Mouse (Mus musculus) cerebral cortex, adult 2 months (tissue): ENCODE data around the gene Islr2.

Experiments used
- WGBS: fragments of 180-500 bp; shearing (Covaris S2); methylation state at CpG from one replicate; pipeline ENCODE4 v1.1.7; 2018; 5-methylcytosine and 5-hydroxymethylcytosine counted together

Islr2 gene

DNA sequence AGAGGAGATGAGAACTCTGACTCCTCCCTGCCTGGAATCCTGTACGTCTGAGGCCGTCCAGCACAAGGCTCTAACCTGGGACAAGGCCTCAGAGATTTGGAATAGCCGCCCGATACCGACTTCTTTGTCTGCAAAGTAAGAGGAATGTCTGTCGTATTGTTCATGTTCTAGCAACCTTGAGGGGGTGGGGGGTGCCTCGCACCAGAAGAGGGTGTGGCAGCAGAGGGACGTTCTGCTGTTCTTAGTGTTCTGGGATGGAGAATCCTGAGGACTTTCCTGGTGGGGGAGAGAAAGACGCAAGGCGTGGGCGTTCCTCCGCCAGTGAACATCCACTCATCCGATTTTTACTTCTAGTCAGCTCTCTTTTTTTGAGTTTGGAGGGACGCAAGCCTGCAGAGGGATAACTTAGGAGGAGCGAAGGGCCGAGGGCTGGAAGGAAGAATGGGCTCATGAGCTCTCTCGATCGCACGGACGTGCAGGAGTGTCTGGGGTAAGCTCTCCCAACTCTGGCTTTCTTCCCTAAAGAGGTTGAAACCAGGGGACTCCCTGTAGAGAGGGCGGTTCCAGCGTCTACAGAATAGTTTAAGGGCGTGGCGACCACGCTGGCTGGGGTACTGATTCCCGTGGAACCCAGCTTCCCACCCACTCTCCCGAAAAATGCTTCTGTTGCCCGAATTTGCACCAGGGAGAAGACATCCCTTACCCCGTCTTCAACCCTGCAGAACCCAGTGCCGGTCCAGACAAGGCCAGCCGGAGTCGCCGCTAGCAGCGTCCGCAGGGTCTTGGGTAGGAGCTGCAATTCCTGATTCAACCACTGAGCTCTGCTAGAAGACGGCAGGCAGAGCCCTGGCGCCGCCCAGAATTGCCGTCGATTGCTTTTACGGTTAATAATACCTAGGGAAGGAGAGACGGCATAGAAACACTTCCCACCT, at the start of gene Islr2, which contains the start of gene Islr:
Gene Islr2 (minus strand): TSS at position 804 of the 932 bp plus-strand sequence.
Gene Islr (minus strand): TSS at position 791 of the 932 bp plus-strand sequence.
- WGBS, result 11% methylated on average over 42 of the region's 42 CpGs

DNA sequence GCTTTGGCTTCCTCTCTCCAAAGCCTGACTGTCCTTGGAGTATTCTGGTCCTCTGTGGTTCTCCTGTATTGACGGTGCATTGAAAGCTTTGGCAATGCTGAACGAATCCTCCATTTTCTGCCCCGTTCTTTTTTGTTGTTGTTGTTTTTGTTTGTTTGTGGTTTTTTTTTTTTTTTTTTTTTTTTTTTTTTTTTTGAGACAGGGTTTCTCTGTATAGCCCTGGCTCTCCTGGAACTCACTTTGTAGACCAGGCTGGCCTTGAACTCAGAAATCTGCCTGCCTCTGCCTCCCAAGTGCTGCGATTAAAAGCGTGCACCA, 49.6 kb upstream of the Islr2 start:
- 48% methylated on average over 5 of the region's 5 CpGs for WGBS

DNA sequence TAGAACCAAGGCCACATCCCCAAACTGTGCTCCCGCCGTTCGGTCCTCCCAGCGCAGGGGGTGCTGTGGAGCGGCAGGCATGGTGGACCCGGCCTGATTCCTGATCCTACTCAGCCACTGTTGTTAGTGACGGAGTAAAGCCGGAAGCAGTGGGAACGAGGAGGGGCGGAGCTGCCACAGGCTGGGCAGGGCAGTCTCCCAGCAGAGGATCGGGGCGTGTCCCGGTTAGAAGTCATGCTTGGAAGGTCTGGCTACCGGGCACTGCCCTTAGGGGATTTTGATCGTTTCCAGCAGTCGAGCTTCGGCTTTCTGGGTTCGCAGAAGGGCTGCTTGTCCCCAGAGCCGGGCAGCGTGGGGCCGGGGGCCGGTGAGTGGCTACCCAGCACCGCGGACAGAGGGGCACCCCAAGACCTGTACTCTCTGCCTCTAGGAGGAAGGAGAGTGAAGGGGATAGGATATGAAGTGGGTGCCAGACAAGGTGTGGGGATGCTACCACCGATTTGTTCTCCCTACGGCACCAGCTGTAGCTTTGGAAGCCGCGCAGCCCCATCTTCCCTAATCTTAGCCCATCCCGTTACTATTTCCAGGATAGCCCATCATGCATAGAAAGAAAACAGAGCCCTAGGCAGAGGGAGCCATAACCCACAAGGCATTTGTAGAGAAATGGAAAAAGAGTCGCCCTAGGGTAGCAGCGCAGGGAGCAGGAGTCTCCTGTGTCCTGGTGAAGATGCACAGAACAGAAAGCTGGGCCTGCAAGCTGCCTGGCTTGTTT, 49.1 kb upstream of the Islr2 start, which contains the start of gene Stoml1:
Gene Stoml1 (plus strand): TSS at position 132 of the 772 bp plus-strand sequence.
- WGBS, result under 1% methylated on average over 31 of the region's 31 CpGs

DNA sequence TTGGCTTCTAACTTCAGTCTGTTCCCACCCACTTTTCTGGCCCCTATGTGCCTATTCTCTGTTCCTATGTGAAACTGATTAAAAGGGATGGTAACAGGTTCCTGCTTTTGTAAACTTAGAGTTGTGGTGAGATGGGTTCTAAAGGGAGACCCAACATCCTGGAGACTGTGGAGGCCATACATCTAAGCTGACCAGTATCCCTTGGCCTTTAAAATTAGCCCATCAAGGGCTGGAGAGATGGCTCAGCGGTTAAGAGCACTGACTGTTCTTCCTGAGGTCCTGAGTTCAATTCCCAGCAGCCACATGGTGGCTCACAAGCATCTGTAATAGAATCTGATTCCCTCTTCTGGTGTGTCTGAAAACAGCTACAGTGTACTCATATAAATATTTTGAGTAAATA, 46.6 kb upstream of the Islr2 start:
- 91% methylated on average over 1 of the region's 1 CpGs for WGBS

DNA sequence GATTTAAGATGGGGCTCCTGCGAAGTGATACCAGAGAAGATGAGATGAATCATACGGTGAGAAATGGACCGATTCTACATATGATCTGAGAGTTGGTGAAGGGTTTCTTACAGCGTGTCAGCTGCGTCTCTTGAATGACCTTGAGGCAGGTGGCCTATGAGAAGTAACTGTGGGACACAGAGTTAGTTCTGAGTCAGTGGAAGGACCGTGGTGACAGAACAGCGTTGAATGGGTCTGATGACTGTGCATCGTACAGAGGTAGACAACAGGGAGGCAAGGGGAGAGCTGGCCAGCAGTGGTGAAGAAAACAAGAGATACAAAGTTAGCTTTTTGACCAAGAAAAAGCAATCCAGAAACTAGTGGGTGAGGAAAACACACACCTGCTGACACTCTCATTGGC, 46.2 kb upstream of the Islr2 start:
- whole genome bisulfite sequencing, result 77% methylated on average over 8 of the region's 8 CpGs

DNA sequence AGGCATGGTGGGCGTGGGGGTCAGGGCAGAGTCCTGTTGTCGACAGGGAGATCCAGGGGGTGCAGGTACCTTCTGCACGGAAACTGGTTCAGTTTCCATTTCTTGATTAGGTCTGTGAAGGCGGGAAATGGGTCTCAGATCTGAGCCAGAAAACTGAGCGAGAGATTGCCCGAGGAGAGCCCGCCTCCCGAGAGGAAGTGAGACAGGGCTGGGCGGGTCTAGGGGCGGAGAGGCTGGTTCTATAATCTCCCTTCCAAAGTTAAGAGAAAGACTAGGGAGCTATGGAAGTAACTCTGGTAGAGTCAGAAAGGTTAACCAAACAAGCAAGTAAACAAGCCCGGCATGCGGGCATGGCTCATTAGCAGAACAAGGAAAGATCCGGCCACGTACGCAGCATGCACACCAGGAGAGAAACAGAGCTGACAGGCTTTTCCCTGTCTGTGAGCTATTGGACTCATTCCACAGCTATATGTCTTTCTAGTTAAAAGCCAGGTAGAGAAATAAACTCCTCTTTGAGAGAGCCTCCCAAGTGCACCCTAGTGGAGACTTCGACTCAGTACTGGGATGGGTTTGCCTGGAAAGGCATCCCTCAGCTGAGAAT, 45.6 kb upstream of the Islr2 start, which contains the start of gene Pml:
Gene Pml (minus strand): TSS at position 195 of the 601 bp plus-strand sequence.
- WGBS, result 1% methylated on average over 16 of the region's 16 CpGs

DNA sequence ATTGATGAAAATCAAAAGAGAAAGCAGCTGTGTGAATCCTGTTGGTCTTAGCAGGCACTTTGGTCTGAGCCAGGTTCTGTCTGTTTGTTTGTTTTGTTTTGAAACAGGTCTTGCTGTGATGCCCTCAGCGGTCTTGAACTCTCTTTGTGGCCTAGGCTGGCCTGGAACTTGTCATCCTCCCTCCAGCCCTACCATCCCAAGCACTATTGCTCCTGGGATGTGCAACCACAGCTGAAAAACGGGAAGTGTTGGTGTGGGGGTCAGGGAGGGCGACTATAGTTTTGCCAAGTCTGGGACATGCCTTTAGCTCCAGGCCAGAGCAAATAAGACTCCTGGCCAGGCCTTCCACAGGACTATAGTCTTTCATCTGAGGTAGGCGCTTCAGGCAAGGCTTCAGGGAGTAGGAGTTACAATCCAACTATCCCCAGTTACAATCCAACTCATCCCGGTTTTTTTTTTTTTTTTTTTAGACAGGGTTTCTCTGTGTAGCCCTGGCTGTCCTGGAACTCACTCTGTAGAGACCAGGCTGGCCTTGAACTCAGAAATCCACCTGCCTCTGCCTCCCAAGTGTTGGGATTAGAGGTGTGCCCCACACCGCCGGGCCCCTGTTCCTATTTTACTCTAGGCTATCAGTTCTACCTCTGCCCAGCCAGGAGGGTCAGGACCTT, 44.8 kb upstream of the Islr2 start:
- 44% methylated on average over 7 of the region's 7 CpGs for whole genome bisulfite sequencing

DNA sequence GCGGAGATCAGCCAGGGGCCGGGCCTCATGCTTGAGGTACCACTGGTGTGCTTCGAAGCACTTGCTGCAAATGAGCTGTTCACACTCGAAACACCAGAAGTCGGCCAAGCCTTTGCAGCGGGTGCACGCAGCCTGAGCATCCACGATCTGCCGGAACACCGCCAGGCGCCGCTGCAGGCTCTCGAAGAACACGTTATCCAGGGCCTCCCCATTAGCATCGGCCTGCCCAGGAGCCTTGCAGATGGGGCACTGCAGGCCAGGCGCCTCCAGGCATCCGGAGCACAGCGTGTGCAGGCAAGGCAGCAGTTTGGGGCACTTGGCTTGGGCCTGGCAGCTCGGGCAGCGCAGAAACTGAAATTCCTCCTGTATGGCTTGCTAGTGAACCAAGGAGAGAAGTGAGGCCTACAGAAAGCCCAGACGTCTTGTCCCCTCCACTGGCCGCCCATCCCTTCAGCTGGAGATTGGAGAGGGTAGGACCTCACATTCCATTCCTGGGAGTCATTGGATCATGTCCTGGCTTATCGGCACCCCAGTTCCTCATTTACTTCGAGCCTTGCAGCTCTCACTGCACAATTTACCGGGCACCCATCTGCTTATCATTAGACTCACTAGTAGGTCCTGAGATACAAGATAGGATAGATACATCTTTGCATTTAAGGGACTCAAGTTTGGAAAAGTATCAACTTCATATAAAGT, 43.1 kb upstream of the Islr2 start:
- WGBS, result 20% methylated on average over 25 of the region's 25 CpGs

DNA sequence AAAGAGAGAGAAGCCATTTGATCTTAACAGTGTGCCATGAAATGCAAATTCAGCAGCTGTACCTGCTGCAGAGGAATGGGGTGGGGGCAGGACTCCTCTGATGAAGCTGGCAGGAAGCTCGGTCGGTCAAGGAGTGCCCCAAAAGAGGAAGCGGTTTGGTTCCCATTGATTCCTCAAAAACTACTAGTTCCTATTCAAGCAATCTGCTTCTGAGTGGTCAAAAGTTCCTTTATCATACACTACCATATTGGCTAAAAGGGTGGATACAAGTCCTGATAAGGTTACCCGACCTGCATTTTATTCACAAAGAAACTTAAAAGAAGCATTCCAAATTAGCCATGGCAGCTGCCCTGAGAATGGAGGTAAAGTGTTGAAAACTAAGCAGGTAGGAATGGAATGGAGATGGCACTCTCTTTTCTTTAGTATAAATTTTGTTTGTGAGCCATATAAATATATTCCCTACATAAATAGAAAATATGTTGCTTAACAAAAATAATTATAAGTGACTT, 42.0 kb upstream of the Islr2 start:
- WGBS, result 79% methylated on average over 4 of the region's 4 CpGs

DNA sequence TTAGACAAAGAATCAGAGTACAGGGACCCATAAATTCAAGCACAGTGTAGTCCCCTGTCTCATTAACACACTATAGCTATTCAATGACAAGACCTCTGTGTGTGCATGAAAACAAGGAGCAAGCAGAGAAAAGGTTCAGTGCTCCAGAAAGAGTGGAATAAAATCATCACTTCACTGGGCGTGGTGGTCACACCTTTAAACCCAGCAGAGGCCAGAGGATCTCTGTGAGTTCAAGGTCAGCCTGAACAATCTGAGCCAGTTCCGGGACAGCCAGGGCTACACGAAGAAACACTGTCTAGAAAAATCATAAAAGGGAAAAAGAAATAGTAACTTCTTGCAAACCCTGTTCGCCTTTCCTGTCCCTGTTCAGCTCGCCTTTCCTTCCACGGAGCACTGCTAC, 39.6 kb upstream of the Islr2 start:
- WGBS, result 69% methylated on average over 6 of the region's 6 CpGs

DNA sequence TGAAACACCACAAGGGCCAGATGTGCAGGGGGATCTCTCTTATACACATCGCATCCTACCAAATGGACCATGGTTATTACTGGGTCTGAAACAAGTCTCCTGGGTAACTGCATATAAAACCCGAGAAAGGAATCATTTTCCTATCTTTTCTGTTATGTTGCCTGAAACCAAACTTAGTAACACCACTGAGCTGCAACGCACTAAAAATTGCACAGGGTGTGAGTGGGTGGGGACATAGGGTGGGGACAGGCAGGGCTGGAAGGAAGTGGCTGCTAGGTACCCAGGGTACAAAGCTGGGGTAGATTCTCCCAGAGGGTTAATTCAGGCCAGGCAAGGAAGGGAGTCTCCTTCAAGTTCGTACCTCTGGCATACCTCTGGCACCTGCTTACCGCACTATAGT, 38.6 kb upstream of the Islr2 start:
- 42% methylated on average over 5 of the region's 5 CpGs for WGBS

DNA sequence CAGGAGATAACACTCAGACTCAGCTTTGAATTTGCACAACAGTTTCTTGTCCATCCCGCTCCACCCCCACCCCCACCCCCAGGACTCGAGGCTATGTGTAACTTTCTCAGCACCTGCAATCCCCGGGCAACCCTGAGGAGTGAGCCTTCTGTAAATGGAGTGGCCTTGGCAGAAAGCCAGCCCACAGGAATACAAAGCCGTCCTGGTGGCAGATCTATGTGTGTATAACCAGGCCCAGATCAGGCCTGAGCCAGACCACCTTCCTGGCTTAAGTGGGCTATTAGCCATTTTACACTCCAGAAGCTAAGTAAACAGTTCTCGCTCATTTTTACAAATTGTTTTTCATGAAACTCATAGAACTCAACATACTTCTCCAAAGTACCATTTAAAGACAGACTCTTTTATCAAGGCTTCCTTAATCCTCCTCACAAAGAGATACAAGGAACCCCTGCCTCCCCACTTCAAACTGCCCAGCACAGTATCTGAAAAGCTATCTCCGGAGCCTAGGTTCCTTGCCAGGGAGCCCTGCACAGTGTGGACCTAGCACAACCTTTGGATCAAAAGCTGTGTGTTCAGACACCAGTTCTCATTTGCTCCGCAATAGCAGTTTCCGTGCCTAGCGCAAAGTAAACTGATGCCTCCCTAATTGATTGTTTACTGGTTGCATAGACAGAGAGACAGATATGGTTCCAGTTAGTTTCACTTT, 37.8 kb upstream of the Islr2 start:
- WGBS, result 38% methylated on average over 9 of the region's 9 CpGs

DNA sequence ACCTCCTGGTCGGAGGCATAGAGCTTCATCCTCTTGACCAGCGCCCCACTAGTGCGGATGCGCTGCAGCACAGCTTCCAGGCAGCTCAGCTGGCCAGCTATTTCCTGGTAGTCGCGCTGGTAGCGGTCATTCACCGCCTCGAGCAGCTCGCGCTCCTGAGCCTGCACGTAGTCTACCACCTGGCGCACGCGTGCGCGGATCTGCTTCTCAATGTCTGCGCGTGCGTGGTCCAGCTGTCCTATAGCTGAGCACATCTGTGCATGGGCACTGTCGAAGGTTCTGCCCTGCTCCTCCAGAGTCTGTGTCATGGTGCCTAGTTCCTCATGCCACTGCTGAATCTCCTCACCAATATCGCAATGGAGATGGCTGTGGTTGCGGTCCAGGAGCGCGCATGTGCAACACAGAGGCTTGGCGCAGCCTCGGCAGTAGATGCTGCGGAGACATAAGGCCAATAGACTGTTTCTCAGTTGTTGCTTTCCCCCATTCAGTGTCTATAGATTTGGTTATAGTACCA, 30.4 kb upstream of the Islr2 start:
- 97% methylated on average over 28 of the region's 28 CpGs for WGBS

DNA sequence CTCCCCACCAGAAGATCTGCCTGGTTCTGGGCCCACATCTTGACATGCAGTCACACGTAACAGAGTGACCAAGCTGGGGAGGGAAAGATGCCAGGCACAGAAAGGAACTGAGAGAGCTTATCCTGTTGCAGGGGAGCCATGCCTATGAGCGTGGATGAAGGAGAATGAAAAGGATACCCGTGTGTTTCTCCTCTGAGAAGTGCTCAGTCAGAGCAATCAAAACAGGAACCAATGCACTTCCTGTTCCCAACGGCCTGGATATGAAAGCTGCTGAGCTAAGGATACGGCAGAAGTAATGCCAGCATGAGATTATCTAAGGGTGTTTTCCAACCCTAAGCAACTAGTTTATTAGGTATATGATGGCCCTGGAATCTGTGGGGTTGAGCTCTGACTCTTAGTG, 28.3 kb upstream of the Islr2 start:
- 63% methylated on average over 5 of the region's 5 CpGs for WGBS

DNA sequence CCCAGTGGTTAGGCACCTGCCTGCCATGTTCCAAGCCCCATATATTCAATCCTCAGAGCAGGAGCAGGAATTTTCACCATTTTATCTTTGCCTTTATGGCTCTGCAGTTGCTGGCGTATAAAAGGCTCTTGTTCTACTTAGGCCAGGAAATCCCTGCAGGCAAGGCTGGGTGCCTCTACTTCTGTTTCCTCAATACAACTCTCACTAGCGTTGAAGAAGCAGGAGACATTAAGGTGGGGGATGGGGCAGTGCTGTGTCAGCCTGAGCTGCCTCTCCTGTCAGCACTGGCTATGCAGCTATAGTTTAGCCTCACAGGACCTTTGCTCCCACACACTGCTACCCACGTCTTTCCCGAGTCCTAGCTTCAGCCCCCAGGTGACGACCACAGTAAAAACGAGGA, 27.6 kb upstream of the Islr2 start:
- WGBS, result 76% methylated on average over 6 of the region's 6 CpGs

DNA sequence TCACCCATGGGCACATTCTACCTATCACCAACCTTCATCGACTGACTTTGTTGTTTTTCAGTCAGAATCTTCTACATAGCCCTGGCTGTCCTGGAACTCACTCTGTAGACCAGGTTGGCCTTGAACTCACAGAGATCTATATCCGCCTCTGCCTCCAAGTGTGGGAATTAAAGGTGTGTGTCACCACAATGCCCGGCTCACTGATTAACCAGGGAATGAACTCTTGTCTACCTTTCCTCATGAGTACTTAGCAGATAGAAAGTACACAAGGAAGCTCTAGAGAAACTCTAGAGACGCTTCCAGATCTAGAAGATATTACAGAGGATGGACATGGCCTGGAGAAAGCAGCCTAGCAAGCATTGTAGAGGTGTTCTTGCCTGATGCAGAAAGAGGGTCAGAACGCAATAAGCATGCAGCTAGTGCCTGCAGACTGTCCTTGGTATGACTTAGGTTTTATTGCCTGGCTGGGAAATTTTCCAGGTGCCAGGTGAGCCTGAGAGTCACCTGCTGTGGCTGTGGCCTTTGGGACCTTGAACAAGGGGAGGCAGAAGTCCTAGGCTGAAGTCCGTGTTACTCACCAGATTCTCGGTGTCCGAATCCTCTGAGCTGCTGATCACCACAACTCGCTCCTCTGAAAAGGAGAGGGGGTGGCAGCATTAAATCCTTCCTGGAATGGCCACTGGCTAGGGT, 24.8 kb upstream of the Islr2 start:
- WGBS, result 97% methylated on average over 9 of the region's 9 CpGs

DNA sequence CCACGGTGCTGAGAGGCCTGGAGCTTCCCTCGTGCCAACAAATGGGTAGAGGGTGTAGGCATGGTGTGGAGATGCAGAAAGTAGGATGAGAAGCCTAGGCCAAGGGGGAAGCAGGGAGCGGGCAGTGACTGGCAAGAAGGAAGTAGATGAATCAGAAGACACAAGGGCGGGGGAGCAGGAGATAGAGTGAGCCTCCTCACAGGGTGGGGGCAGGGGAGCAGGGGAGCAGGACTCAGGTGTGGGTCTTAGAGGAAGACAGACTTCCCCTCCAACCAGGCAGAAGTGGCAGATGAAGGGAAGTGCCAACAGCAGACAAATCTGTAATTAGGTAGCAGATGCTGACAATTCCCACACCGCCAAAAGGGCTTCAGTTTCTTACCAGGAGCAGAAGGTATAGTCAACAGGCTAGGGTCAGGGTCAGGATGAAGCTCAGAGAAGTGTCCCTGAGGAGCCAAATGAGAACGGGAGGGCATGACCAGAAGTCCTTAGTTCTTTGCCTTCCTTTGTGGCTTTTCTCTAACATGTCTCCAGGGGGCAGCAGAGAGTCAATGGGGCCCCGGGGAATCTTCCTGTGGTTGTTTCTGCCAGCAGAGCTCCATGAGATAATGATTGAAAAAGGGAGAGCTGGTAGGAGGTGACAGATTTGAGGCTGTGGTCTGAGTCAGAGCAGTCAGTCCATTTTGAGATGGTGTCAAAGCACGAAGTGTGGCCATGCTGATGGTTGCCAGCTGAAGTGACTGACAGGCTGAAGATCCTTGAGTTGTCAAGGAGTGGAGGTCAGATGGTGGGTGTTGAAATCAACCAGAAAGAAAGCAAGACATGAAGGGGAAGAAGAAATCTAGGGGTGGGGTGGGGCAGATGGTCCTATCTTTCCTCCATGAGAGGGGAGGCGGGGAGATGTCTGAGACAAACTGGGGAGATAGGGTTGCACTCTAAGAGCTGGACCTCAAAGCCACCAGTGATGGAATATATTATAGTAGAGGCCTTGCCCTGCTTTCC, 22.1 kb upstream of the Islr2 start:
- 64% methylated on average over 9 of the region's 9 CpGs for WGBS

DNA sequence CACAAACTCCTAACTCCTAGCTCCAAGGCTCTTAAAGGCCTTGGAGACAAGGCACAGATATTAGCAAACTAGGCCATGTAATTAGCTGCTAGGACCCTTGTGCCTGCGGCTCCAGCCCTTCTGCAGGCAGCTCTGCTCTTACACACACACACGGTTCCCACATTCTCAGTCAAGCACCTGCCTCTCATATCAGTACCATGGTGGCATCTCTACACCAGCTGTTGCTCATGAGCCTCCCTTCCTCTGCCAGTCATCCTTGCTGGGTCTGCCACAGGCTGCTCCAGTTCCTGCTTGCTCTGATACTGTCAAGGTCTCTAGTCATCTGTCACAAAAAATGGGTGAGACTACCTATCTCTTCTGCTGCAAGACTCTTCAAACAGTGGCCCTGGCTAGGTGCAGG, 20.2 kb upstream of the Islr2 start:
- WGBS, result 89% methylated on average over 2 of the region's 2 CpGs
